Mouse (Mus musculus): Measurements from ENCODE around the gene Smad3.

Smad3 gene

DNA sequence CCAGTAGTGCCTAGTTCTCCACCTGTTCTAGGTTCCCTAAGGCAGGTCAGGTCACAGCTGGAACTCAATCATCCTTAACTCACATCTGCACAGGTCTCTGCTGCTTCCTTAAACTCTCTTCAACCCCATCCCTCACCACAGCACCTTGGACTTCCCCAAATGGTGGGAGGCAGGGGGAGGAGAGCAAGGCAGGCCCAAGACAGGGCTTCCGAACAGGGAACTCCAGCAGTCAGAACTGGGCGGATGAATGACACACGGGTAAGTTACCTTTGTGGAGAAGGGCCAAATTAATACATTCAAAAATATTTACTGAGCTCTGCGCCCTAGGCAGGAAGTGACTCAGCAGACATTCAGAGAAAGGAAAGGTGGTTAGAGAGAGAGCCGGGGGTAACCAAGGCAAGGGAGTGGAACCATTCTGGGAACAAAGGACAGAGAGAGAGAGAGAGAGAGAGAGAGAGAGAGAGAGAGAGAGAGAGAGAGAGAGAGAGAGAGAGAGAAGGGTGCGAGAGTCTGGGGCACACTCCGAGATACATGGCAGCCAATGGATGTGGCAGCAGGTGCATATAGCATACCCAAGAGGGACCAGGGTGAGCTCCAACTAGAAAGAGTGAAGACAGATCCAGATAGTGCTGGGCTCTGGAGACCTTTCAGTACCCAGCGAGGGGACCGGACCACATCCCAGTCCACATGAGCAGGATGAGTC is 36.1 kb downstream of the Smad3 start:
- DNase-seq (ENCODE audit: low read depth, low spot score), result no peak

DNA sequence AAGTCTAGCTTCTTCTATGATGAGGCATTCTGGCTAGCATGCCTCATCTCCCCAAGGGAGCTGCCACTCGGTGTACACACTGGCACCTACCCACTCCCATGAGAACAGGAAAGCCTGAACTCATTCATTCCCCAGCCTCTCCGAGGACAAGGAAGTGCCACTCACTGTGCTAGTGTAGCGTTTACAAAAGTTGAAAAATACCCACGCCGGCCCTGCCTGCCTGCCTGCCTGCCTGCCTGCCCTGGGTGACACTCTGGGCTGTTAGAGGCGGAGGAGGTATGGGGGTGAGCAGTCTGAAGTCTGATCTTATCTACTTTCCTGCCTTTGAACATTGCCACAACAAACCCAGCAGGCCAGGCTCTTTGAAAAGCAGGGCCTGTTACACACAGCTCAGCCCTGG is 37.1 kb downstream of the Smad3 start:
- no peak for DNase-seq (ENCODE audit: low read depth, low spot score)

DNA sequence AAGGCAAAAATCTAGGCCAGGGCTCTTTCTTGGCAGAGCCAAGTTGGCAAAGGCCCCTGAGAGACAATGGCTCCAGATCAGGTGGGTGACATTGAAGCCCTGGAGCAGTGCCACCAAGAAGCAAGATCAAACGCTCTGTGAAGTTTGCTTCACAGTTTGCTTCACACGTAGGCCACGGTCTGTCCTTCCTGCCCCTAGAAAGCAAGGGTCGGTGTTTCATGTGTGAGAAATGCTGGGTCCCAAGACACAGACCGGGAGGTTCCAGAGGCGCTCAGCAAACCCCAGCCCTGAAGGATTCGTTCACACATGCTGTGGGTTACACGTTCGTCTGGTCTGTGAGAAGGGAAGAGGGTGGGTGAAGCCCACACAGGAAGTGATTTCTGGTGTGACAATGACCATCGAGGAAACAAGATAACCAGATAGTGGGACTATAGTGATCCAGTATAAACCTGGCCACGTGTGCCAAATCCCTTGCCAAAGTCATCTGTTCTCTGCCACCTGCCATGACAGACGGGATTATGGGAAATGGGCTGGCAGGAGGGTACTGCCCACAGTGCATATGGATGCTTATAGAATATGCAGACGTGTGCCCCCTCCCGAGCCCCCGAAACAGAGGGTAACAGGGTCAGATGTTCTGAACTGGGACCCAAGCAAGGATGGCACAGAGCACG is 37.9 kb downstream of the Smad3 start:
- no peak for DNase-seq (ENCODE audit: low read depth, low spot score)

DNA sequence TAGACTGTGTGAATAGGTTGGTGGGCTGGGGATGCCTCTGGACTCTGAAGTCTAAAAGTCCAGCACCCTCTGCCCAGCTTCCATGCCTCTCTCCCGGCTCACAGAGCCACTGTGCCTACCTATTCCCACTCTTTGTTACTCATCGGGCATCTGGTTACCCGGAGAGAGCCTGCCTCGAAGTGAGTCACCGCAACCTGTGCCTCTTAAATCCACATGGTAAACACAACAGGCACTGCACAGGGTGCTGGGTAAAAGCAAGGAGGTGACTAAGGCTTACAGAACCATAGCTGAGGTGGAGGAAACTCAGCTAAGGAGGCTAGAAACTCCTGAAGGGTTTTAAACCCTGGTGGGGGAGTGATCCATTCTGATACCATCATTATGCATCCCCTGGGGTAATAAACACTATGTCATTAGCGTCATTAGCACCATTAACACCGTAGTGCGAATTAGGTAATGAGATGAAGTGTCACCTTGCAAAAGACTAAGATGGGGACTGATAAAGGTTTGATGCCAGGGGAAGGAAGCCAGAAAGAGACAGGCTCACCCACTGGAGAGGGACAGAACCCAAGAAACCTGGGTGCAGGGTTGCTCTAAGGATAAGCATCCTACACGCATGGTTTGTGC is 38.9 kb downstream of the Smad3 start:
- DNase-seq (ENCODE audit: low read depth, low spot score), result no peak

DNA sequence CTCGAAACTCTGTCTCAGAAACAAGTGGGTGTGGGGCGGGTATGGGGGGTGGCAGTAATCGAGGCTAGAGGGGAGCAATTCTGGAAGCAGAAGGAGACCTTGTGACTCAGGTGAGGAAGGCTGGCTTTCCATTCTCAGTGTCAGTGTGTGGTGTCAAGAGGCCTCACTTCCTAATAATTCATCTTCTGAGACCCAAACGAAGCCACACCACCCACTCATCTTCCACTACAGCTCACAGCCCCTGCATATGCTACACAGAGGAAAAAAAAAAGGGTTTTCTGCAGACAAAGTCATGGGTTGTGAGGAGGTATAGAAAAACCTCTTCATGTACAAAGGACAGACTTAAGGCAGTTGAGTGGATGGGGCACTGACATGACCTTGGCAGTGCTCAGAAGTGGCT is 39.6 kb downstream of the Smad3 start:
- DNase-seq (ENCODE audit: low read depth, low spot score), result no peak

DNA sequence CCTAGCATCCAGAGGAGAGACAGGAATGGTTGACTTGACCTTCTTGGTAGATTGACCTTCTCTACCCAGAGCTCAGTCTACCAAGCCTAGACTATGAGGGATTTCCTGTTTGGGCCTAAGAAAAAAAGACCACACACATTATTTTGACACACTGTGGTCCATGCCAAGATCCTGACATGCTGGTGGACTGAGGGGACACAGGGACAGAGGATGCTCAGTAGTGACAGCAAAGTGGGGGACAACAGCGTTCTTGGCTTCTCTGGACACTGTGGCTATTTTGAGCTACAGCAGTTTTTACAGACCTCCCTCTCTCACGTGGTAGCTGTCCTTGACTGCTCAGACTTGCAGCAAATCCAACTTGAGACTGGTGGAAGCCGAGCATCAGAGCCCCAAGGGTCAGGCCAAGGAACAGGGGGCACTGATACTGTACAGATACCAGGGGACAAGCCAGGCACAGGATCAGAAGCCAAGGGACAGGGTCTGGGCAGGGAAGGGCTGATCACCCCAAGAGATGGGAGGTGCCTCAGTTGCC is 40.3 kb downstream of the Smad3 start:
- no peak for DNase-seq (ENCODE audit: low read depth, low spot score)

DNA sequence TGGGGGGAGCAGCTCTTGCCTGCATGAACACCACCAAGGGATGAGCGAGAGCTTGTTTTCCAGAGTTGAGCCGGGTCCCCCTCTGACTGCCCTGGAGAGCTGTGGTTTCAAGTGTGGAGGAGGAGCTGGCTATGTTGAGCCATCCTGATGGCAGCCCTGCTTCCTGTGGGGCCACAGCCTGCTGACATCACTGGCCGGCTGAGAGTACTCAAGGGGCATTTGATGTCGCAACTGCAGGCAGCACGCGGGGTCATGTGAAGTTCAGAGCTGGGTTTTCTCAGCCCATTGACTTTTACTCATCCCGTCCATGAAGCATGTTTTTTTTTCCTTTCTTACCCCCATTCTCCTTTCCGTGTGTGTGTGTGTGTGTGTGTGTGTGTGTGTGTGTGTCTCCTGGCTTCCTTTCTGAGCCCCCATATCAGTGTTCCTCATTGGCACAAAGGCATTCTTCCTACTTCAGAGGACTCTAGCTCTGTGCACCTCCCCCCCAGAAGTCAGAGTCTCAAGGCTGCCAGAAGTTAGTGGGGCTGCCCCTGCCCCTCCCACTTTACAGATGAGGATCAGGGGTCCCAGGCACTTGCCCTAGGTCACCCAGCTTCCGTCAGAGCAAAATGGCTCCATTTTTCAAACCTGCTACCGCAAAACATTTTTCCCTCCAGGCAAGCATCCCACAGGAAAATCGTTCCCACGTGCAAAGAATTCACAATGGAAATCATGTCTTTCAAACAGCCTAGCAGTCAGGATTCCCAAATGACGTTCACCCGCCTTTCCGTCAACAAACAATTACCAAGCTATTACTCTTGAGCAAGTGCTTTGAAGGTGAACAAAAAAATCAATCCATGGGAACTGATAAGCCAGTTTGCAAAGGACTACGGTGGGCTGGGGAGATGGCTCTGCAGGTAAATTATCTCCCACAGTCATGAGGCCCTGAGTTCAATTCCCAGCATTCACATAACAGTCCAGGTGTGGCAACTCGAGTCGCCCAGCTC is 41.4 kb downstream of the Smad3 start:
- DNase-seq (ENCODE audit: low read depth, low spot score), result no peak

DNA sequence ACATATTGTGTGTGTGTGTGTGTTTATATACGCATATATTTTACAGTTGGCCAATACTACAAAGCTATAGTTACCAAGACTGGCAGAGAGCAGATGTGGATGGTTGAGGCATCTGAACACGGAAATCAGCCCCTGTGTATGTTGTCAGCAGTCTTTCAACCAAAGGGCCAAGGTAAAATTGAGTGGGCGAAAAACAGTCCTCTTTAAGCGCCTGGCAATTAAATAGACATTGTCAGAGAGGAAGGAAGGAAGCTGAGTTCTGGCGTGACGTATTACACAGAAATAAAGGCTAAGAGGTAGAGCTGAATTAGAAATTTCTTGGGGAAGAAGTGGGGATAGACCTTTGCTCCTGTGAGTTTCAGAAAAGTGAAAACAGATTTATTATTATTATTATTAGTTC is 43.2 kb downstream of the Smad3 start:
- DNase-seq (ENCODE audit: low read depth, low spot score), result no peak

DNA sequence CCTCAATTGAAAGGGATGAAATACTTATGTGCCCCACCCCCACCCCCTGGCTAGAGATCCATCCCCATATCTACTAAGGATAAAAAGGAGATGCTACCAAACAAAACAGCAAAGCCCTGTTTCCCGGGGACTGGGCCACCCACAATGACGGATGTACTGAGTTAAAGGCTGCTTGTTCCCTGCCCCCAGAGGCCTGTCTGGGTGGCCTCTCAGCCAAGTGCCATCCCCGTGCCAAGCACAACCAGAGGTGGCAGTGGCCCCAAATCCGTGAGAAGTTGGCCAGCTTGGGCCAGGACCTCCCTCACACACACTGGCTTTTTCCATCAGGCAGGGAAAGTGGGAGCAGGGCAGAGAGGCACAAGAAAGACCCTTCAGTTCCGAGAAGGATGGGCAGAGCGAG is 45.0 kb downstream of the Smad3 start:
- DNase-seq (ENCODE audit: low read depth, low spot score), result no peak

DNA sequence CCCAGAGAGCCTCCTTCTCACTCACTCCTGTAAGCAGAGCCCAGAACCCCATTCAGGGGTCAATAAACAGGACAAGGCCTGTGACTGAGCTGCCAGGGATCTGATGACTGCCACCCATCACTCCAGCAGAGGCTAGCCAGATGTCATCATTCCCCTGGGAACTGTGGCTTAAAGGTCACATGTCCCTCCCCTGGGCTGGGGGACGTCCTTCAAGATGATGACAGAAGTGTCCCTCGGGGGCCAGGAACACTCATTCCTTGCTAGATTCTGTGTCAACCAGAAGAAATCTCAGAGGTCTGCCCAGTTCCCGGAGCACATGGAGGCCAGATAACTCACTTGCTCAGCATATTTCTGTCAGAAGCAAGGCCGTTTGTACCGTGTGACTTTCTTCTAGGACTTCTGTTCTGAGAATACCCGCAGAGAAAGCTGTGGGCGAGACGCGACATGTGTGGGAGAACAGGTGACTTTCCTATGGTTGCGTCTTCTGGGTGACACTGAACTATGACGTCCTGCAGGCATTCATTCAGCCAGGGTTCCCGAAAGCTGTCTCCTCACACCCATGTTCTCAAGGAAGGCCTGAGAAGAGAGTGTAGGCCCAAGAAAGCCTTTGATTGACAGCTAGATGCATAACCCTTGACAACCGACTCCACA is 46.1 kb downstream of the Smad3 start:
- no peak for DNase-seq (ENCODE audit: low read depth, low spot score)

DNA sequence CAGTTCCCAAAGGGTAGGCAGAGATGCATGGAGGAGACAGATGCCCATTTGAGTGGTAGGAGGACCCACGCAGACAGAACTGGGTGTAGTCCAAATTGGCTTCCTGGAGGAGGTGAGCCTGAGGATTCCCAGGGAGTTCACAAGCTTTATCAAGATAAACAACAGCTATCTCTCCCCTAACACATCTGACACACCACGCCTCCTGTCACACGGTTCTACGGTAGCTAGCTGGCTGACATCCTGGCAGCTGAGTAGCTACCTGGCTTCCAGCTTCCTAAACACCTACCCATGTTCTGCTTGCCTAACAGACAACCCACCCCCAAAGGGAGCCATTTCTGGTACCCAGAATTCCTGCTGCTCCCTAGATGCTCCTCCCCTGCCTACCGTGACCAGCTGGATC is 47.9 kb downstream of the Smad3 start:
- DNase-seq (ENCODE audit: low read depth, low spot score), result no peak

DNA sequence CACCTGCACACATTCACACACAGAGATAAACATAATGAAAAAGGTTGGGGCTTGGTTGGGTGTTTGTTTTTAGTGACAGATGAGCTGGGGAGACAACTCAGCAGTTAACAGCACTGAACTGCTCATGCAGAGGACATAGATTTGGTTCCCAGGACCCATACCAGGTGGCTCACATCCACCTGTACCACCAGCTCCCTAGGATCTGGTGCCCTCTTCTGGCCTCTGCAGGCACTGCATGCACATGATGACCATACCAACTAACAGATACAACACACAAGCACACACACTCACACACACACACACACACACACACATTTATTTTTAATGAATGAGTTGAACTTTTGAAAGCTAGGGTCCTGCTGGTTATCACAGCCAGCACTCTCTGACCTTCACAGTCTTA is 48.5 kb downstream of the Smad3 start:
- DNase-seq (ENCODE audit: low read depth, low spot score), result no peak

DNA sequence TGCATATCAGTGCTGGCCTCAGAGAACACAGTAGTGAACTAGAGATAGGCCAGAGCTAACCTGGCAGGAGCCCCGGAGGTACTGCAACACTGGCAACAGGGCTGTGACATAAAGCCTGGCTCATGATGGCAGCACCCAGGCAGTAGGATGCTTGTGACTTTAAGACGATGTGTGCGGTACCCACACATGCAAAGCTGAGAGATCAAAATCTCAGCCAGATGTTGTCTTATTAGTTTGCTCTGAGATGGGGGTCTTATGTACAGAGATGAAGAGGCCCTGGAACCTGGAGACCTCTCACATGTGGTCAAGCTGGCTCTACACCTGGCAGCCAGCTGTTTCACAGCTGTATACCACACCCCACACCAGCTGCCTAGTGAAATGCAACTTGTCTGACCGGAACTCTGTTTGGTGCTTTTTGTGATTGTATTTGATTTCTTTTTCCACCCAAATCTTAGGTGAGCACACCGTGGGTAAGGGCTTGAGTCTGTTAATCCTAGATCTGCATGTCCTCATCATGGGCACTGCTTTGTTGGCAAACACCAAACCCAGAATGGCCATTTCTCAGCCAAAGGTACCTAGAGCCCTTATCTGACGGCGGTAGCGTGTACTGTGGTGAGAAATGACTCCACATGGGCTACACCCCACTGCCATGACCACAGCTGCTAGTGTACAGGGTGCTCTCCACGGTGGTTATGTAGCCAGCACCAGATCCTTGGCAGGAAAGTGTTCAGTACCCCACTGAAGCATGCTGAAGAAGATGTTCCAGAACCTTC is 49.8 kb downstream of the Smad3 start:
- peak; percentile 54 for DNase-seq (ENCODE audit: low read depth, low spot score)

DNA sequence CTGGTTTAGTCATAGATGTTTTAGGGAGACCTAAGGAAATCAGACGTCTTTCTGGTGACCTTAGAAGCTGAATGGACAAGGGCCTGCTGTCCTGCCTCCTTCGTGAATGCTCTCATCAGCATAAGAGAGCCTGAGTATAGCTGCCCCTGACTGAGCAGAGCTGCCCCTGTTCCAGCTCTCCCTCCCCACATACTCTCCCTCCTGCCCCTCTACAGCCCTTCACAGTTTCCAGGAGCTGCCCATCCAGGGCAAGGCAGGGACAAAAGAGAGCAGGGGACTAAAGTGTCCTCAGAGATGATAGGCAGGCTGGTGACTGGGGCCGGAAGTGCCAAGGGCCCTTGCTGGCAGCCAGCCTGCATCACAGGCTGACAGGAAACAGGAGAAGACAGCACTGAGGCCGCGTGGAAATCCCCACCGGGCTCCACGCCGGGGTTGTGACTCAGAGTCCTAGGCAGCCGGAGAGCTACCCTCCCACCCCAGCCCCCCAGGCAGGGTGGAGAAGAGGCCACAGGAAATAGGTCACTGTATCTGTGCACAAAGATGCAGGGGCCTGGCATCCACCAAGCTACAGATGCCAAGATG is 51.6 kb downstream of the Smad3 start:
- no peak for DNase-seq (ENCODE audit: low read depth, low spot score)

DNA sequence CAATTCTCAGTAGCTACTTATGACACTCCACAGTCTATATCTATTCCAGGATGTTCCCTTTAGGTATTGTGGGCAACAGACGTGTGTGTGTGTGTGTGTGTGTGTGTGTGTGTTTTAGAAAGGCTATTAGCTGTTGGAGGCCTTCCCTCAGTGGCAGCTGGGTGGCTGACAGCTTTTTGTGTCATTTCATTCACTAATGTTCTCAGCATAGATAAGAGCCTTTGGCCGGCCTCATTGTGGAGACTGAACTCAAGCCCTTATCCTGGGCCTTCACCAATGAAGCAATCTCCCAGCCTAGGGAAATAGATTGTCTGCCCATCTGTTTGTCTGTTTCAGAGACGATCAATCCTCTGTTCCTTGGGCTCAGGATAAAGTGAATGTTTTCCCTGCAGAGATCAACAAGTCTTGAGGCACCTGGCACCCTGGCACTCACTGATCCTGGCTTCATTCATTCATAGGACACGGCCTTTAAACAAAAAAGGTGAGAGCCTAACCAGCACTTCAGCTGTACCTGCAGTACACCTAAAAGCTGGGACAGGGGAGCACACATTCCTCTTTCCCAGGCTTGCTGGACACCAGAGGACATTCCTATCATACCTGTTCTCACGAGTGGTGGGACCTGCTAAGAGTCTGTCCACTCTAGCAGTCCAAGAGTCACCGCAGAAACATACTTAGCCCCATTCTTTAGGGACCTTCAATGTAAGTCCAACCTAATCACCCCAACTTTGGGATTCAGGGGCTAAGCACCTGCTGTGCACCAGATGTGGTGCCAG is 52.6 kb downstream of the Smad3 start:
- no peak for DNase-seq (ENCODE audit: low read depth, low spot score)

DNA sequence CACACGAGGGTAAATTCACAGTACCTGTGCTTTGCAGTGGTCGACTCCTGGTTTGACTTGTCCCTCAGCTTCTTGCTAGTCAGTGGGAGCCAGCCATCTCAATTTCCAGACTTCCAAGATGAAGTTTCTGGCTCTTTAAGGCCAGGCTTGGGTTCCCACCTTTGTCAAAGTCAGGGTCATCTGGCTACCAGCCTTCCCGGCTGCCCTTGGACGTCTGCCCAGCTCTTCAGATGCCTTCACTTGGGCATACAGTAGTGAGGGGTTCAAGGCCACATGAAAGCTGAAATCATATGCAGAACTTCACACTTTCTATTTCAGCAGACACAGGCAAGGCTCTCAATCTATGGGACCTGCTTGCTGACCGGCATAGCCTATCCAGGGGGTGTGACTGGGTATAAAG is 53.7 kb downstream of the Smad3 start:
- no peak for DNase-seq (ENCODE audit: low read depth, low spot score)

DNA sequence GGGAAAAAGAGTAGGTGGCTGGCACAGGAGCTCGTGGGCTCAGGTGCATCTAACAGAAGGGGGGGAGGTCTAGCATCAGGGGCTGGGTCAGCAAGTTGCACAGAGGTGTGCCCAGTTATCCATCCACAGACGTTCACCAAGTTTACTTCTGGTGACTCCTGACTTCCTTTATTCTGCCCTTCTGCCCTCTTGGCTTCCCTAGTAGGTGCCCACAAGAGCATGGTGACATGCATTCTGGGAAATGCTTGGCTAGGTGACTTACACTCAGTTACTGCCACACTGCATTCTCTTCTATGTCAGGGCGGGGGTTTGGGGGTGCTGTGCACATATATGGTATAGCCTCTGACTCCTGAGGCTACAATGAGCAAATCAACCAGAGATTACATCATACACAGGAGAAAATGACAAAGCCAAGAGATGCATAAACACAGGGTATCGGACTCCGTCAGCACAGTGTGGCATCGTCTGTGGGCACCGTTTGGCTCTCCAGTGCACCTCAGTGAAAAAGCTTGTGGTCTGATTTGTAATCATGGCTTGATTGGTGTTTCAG is 54.5 kb downstream of the Smad3 start:
- DNase-seq (ENCODE audit: low read depth, low spot score), result no peak

DNA sequence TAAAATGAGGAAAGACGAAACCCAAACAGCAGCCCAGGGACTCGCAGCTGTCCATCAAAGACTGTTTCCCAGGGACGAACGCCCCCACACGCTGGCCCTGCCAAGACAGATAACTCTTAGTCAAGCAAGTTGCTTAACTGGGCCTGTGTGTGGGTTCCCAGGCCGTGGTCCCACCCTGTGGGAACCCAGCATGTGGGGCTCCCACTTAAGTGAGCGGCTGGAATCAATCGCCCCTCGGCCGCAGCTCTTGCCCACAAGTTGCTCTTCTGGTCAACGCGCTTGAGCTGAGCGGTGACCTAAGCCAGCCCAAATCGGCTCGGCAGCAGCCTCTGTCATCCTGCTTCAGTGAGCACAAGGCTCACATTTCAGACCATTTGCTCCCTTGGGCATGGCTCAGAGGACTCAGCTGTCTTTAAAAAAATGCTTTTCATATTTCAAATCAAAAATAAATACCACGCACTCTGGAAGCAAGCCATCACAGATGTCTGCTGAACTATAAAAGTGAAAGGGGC is 55.2 kb downstream of the Smad3 start:
- DNase-seq (ENCODE audit: low read depth, low spot score), result no peak

DNA sequence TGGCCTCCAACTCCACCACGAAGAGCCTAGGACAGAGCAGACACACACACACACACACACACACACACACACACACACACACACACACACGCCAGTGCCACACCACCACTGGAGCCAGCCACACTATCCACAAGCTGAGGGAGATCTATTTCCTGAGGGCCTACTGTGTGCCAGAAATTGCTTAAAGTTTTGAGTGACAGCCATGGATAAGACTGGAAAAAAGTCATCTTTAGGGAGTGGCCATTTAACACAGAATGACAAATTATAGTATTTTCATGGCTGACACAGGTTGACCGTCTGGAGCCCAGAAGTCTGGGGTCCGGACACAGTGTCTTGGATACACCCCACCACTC is 55.9 kb downstream of the Smad3 start:
- no peak for DNase-seq (ENCODE audit: low read depth, low spot score)

All from forelimb bud, embryonic 11.5 days (tissue).